Mouse (Mus musculus): ENCODE measurements at regions not wholly inside any gene's neighbourhood (a gene's known extent, or its start where the extent isn't known, plus 50 kb on each side); places are given as distances from the start of the nearest gene placed in this dataset.

GRCm38 (mm10) chr1:119115106-119115674 is 61.8 kb upstream of the Gli2 start:
- no peak for DNase-seq

- DNase-seq: no peak
Observed at GRCm38 (mm10) chr1:119108578-119108977, 55.2 kb upstream of the Gli2 start.

DNA sequence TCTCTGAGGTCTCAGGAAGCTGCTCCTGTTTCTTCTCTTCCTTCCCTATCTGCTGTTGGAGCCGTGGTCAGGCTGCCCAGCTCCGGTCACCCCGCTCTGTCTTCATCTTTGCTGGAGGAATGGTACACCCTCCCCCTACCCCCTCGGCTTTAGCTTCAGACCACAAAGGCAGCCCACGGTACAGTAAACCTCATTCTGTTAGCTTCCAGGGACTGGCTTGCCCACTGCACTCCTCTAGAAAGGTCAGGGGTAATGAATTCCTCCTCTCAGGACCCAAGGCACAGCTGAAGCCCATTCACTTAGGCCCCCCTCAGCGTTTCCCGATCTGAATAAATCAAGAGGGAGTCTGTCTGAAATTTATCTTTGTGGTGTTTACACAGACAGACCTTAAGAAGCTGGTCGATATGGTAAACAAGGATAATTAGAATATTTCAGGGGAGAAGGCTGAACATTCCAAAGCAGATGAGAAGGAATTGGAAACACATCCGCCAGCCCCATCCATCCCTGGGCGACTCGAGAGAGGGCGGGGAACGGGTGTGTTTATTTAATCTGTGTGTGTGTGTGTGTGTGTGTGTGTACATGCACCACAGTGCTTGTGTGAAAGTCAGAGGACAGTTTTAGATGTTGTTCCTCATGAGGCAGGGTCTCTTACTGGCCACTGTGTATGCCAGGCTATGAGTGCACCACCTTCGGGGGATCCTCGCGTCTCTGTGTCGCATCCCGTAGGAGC is 53.0 kb upstream of the Gli2 start:
- DNase-seq: no peak

All from thymus, postnatal 36 days (tissue).